Comparison of ENCODE assay signal across 22 mouse cellular contexts in genomic region chr12:28903082-28903481, GRCm38 (mm10).
DNase-seq lines count a peak whose midpoint lies in the region; ATAC-seq lines count a peak whose summit lies in the region.
"Had no signal": no experiment of that assay in that cellular context is flagged by ENCODE, and none has a peak within 500 bp of the region (broad histone marks: within the 10 kb centered on the region; RNA-seq: fewer than 3 reads in every experiment).

No protein-coding gene starts in this region.

- no peak overlapping the region for H3K4me3 ChIP-seq in midbrain, embryonic 14.5 days (replicated peaks; ENCODE audit: low read depth, low read length)
- no peak overlapping the region for H3K4me3 ChIP-seq in midbrain, embryonic 10.5 days
- H3K4me3 ChIP-seq in hindbrain, embryonic 15.5 days, result no peak overlapping the region
- H3K4me3 ChIP-seq in neural tube, embryonic 15.5 days (replicated peaks), result no peak overlapping the region
- H3K4me3 ChIP-seq: forebrain, embryonic 10.5 days; layer of hippocampus, adult 2 months; limb, embryonic 13.5 days; liver, embryonic 13.5 days; myocyte had no signal

- WGBS in midbrain, embryonic 14.5 days, result 88% methylated on average over 4 of the region's 4 CpGs
- 94% methylated on average over 4 of the region's 4 CpGs for WGBS in midbrain, embryonic 10.5 days
- 66% methylated on average over 4 of the region's 4 CpGs for WGBS in hindbrain, embryonic 15.5 days
- 37% methylated on average over 4 of the region's 4 CpGs for WGBS in neural tube, embryonic 15.5 days

- H3K36me3 ChIP-seq in midbrain, embryonic 14.5 days (ENCODE audit: control insufficient read depth, insufficient read depth, low read length), result no peaks in the 10 kb centered on the region
- H3K36me3 ChIP-seq in midbrain, embryonic 10.5 days, result no peaks in the 10 kb centered on the region
- H3K36me3 ChIP-seq in hindbrain, embryonic 15.5 days, result no peaks in the 10 kb centered on the region
- no peaks in the 10 kb centered on the region for H3K36me3 ChIP-seq in neural tube, embryonic 15.5 days
- H3K36me3 ChIP-seq: forebrain, embryonic 10.5 days; limb, embryonic 13.5 days; liver, embryonic 13.5 days had no signal

- no peak for ATAC-seq in midbrain, embryonic 14.5 days (ENCODE audit: low FRiP score, low TSS enrichment)
- no peak for ATAC-seq in hindbrain, embryonic 15.5 days (ENCODE audit: low FRiP score, low read depth)
- no peak for ATAC-seq in neural tube, embryonic 15.5 days (ENCODE audit: low FRiP score)
- ATAC-seq in frontal cortex, adult (ENCODE audit: low TSS enrichment), result no peak

- H3K4me1 ChIP-seq in midbrain, embryonic 14.5 days (ENCODE audit: control insufficient read depth, insufficient read depth, low read length), result peaks cover 17% of the 10 kb centered on the region
- H3K4me1 ChIP-seq in midbrain, embryonic 10.5 days, result peaks cover 35% of the 10 kb centered on the region
- peaks cover 18% of the 10 kb centered on the region for H3K4me1 ChIP-seq in hindbrain, embryonic 15.5 days (replicated peaks)
- H3K4me1 ChIP-seq in neural tube, embryonic 15.5 days, result peaks cover 21% of the 10 kb centered on the region

- no peak overlapping the region for H3K9ac ChIP-seq in midbrain, embryonic 14.5 days (replicated peaks; ENCODE audit: low read length)
- no peak overlapping the region for H3K9ac ChIP-seq in hindbrain, embryonic 15.5 days
- no peak overlapping the region for H3K9ac ChIP-seq in neural tube, embryonic 15.5 days (replicated peaks)
- H3K9ac ChIP-seq: limb, embryonic 13.5 days; liver, embryonic 13.5 days; lung, embryonic 14.5 days had no signal

- no peak overlapping the region for H3K4me2 ChIP-seq in midbrain, embryonic 14.5 days (ENCODE audit: low read length)
- no peak overlapping the region for H3K4me2 ChIP-seq in hindbrain, embryonic 15.5 days
- H3K4me2 ChIP-seq in neural tube, embryonic 15.5 days, result no peak overlapping the region
- H3K4me2 ChIP-seq: limb, embryonic 13.5 days; liver, embryonic 13.5 days; lung, embryonic 14.5 days had no signal

- no peaks in the 10 kb centered on the region for H3K27me3 ChIP-seq in midbrain, embryonic 14.5 days (ENCODE audit: control insufficient read depth, insufficient read depth, low read length)
- no peaks in the 10 kb centered on the region for H3K27me3 ChIP-seq in midbrain, embryonic 10.5 days (ENCODE audit: low read depth, poor library complexity, severe bottlenecking)
- H3K27me3 ChIP-seq in hindbrain, embryonic 15.5 days, result no peaks in the 10 kb centered on the region
- no peaks in the 10 kb centered on the region for H3K27me3 ChIP-seq in neural tube, embryonic 15.5 days (replicated peaks)
- H3K27me3 ChIP-seq: limb, embryonic 13.5 days; liver, embryonic 13.5 days had no signal

- H3K27ac ChIP-seq in midbrain, embryonic 14.5 days (replicated peaks; ENCODE audit: low read depth, low read length), result 0 out of 2 replicates have a peak overlapping the region, but pooled peaks have one; percentile 28
- no peak overlapping the region for H3K27ac ChIP-seq in midbrain, embryonic 10.5 days (replicated peaks)
- H3K27ac ChIP-seq in hindbrain, embryonic 15.5 days (replicated peaks), result peak overlapping the region; percentile 50; the same call in 1 of the 2 replicates
- peak overlapping the region; percentile 28; the same call in 1 of the 2 replicates for H3K27ac ChIP-seq in neural tube, embryonic 15.5 days (replicated peaks)
- H3K27ac ChIP-seq: forebrain, embryonic 10.5 days; layer of hippocampus, adult 2 months; limb, embryonic 13.5 days; liver, embryonic 13.5 days had no signal

- no peaks in the 10 kb centered on the region for H3K9me3 ChIP-seq in midbrain, embryonic 14.5 days (ENCODE audit: control insufficient read depth, low read length)
- H3K9me3 ChIP-seq in midbrain, embryonic 10.5 days (replicated peaks), result 0 out of 2 replicates have a peak, but pooled peaks cover 3% of the 10 kb centered on the region
- H3K9me3 ChIP-seq in hindbrain, embryonic 15.5 days, result no peaks in the 10 kb centered on the region
- no peaks in the 10 kb centered on the region for H3K9me3 ChIP-seq in neural tube, embryonic 15.5 days (replicated peaks)
- H3K9me3 ChIP-seq: forebrain, embryonic 10.5 days had no signal

- DNase-seq in embryo, embryonic 11 days, result peak; percentile 23
- DNase-seq in embryo, embryonic 10.5 days (ENCODE audit: low spot score), result no peak
- no peak for DNase-seq in midbrain, embryonic 14.5 days
- no peak for DNase-seq in midbrain, embryonic 10.5 days (ENCODE audit: low spot score)
- DNase-seq: cerebellum, adult 11 months; cerebellum, postnatal 10 days; gastrocnemius, postnatal 36 days; kidney, adult 18-20 months; kidney, postnatal 10 days; layer of hippocampus, postnatal 36 days; liver, embryonic 13.5 days; lung, embryonic 14.5 days; lung, postnatal 36 days; spleen, adult 18-20 months; thymus, postnatal 36 days had no signal
